Mouse (Mus musculus) urinary bladder, postnatal 10 days (tissue): Measurements from ENCODE around the gene Lrrc27.

Experiments
- DNase-seq: peaks from one replicate; pipeline ENCODE4 v3.0.0; 2022; ENCODE audit warnings: low spot score

Gene Lrrc27

DNA sequence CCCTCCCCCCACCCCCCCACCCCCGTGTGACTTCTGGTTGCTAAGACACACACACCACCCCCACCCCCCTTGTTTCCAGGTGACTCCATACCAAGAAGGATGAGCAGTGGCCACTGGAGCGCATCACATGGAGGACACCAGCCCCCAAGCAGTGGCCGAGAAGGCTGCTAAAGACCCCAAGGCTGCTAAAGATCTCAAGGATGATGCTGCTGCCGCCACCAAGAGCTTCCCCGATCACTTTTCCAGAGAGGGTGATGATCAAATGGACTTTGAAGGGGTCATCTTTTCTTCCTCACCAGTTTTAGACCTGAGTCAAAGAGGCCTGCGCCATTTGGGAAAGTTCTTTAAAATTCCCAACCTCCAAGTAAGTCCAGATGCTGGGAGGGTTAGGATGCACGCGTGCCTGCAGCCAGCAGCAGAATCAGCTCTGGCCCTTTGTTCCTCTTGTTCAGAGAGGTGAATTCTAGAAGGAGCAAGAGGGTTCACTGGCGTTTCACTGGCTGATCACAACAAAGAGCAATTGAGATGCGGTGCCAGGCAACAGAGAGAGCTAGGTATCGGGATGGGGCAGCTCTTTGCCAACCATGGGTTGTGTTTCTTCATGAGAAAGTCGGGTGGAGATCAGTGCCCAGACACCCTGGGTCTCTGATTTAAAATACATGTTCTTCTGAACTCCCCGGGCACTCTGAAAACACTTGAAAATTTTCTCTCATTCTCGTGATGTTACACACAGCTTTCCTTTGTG, 2.0 kb downstream of the Lrrc27 start:
- DNase-seq = no peak

DNA sequence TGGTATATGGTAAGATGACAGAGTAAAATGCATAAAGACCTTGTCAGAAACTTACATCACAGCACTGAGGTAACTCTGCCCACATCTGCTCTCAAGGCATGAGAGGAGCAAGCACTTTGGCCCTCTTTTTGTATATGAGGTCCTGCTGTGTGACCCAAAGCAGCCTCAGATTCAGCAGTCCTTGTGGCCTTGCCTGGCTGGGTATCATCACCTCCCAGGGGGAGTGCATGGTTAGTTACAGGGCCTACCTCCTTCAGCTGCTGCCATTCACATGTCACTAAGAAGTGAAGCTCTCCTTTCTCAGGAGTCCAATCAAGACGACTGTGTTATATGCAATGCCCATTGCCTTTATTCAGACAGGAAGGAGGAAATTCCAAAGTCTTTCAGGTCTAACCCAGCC, 2.7 kb downstream of the Lrrc27 start:
- no peak for DNase-seq

DNA sequence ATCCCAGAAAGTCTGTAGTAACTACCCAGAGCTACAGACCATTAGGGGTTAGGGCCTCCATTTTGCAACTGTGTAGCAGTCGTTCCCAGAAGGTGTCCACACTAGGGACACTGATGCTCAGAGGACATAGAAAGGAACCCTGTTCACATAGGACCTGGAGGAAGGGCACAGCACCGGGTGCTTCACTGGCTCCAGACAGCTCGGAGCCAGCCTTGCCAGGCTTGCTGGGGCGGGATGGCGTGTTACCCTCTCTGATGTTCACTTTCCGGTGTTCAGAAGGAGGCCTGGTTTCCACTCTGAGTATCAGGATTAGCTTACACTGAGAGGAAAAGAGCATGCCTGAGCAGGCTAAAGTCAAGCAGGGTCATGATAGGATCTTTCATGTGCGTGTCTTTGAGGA, 3.2 kb downstream of the Lrrc27 start:
- DNase-seq = no peak

DNA sequence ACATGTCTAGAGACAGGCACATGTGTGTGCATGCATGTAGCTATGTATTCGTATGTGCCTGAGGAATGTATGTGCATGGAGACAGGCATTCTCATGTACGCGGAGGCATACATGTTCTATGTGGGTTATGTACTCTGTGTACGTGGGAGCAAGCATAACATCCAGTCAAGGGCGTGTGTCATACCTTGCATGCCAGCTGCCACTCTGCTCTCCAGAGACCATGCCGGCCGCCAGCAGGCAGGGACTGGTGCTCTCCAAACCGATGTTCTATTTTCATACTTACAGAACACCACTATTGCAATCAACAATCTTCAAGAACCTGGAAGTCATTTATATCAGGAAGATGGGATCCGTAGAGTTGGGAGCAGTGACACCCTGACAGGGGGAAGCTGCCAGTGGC, 3.7 kb downstream of the Lrrc27 start:
- no peak for DNase-seq

DNA sequence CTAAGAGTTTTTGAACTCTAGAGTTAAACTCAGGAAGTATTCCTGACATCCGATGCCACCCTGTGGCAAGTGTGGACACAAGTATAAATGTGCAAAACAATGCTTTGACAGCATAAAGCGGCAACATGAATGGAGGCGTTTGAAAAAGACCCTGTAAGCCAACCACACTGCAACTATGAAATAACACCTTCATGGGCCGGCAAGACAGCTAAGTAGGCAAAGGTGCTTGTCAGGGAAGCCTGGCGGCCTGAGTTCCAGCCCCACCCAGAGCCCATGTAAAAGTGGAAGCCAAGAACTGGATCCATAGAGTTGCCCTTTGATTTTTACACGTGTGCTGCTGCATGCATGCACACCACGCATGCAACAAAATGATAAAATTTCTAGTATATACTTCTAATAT, 4.3 kb downstream of the Lrrc27 start:
- DNase-seq = no peak

DNA sequence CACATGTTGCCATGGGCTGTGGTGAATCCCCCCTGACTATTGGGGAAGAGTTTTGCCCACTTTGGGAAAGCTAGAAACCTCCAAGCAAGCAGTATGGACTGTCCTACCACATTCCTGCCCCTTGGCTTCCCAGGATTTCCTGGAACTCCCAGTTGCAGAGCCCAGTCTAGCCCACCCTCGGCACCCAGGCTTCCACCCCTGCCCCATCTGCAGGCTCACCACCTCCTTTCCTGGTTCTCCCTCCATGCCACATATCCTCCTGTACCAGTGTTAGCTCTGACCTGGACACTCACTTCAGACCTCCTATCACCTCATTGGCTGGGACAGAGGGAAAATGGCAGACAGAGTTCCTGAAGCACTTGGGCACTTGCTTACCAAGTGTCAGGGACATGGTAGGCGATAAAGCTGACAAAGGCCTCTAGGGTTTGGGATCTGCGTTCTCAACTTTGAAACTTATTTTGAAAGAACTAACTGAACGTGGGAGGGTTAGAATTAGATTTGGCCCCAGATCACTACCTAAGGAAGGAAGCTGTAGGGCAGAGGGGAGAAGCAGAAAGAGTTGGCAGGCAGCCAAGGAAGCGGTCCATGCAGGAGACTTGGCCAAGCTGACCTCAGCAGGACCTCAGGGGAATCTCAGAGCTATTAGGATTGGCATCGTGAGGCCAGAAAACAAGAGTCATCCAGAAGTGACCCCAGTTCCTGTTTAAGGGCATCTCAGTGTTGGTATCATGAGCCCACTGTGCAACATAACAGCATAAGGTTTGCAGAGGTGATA, 6.0 kb downstream of the Lrrc27 start:
- no peak for DNase-seq

DNA sequence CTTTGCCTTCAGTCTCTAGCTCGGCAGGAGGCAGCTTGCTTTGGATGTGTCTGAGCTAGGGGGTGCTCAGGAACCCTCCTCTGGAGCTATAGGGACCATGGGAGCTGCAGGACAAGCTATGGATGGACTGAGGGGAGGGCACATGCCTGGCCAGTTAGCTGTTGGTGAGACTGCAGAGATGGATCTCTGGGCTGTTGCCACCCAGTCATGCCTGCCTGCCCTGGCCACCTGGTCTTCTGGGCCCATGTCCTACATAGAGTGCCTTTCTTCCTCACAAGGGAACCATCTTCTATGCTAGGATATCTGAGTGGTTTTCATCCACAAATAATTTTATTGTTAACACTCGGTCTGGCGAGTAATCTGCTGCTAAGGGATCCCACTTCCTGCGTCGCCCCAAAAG, 6.7 kb downstream of the Lrrc27 start:
- no peak for DNase-seq

DNA sequence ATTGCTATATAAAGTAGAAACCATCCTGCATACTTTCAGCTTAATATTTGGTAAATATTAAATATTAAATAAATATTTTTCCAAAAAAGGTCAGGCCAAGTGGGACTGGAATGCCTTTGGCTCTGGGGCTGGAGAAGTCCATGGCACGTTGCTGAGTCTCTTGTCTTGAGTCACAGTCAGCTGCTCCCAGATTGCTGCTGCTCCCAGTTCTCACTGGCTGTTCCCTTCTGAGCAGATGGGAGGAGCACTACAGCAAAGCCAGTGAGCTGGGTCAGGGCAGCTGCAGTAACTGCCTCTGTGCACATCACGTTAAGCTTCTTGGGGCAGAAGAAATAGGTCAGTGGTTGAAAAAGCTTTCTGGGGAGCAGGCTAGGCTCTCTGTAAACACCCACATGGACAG, 7.5 kb downstream of the Lrrc27 start:
- DNase-seq = no peak

DNA sequence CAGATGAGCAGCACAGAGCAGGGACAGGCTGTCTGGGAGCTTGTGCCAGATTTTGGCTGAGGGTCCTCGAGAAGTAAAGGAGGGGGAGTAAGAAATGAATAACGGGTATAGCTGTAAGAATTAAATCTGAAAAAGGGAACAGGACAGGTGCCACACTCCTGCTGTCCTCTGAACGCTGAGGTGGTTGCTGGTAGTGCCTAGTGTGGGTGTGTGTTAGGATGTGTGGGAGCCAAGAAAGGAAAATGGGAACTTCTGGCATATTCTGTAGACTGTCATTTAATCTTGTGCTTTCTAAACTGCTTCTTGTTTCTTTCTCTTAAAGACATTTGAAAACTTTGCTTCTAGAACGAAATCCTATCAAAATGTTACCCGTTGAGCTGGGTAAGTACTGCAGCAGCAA, 8.3 kb downstream of the Lrrc27 start:
- no peak for DNase-seq

DNA sequence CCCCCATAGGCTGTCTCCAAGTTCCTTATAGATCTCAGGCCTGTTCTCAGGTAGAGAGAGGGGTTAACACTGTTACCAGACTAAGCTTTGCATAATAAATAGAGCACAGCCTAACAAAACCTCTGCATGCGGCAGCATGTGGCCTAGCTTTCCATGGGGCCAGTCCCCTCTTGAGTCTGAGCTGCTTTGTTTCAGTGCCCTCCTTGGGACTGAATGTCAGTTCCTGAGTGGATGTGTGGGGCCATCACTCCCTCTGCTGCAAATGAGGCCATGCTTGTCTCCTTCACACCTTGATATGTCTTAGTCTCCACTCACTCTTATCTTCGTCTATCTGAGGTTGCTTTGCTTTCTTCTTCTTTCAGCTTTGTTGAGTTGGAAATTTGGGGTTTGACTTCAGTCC, 9.1 kb downstream of the Lrrc27 start:
- DNase-seq = no peak

DNA sequence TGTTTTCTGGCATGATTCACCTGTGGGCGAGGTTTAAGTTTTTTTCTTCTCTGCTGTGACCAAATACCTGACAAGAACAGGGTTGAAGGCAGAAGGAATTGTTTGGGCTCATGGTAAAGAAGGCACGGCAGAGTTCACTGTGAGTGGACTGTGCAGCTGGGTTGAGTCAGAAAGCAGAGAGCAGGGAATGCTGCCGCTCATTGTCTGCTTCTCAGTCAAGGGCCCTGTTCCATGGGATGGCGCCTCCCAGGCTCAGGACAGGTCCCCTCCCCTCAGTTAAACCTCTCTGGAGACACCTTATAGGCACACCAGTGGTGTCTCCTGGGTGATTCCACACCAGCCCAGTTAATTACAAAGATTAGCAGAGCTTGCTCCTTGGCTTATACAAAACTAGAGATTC, 9.6 kb downstream of the Lrrc27 start:
- DNase-seq = no peak

DNA sequence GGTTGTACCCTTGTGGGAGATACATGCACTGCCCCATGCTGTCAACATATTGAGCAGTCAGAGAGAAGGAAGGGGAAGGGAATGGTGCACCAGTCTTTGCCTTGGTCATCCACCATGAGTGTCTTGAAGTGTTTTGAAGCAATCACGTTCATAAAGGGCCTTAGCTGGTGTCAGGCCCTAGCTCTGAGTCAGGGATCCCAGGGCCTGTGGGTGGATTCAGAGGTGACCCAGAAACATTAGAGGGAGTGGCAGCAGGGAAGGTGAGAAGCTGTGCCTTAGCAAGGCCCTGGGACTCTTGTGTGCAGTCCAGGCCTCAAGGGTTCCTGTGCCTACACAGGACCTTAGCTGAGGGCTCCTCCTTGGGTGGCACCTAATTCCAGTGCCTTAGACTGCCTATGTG, 11.3 kb downstream of the Lrrc27 start:
- DNase-seq = no peak

DNA sequence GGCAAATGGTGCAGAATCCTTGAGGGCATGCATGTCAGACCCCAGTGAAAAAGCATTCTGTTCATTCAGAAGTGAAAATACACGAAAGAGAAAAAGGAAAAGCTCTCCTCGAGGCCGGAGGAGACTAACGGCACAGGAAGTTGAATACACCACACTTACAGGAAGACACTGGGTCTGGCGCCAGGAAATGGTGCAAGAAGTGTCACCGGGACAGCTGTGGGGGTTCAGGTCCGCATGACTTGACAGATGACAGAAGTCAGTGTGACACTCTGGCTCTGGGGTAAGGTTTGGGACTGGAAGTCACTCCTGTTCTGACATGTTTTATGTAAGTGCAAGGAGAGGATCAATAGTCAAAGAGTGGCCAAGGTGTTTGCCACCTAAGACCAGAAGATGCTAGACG, 11.9 kb downstream of the Lrrc27 start:
- no peak for DNase-seq

DNA sequence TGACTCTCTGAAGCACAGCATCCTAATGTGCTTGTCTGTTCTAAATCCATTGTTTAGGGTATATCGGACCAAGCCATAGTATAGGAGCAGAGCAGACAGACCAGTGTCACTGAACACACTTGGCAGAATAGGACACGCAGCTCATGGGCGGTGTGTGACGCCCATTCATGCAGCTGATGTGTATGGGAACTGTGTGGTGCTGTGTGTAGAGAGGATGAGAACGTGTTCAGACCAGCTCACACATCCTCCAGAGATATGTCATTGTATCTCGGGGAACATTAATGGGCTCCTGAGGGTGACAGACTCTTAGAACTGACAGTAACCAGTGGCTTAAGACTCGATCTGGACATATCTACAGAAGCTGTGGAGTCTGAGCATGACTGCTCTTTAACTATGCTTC, 13.6 kb downstream of the Lrrc27 start:
- DNase-seq = no peak

DNA sequence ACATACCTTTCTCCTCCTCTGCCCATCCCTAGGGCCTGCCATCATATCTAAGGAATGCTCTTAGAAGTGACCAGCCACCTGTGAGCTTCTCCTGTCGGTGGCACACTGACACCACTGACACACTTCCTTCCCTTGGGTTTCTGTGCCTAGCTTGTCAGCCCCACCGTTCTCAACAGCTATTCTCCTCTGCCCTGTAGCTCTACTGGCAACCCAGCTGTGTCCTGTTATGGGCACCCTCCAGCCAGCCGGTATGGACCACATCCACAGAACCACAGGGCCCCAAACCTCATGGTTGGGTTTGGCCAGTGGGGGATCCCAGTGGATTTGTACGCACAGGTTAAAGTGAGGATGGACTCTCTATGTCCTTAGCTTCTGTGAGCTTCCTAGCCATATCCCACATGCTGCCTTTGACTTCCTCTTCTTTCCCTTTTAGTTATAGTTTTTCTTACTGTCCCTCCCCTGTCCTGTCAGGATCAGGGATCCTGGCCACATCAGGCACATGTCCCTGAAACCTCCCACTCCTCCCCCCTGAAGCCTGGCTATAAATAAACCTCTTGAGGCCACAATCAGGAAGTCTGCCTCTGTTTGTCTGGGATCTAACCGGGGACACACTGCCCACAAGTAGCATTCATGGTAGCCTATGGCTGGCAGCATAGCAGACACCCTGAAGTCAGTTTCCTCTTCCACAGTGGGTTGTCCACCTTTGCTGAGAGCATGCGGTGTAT, 15.8 kb downstream of the Lrrc27 start:
- no peak for DNase-seq

DNA sequence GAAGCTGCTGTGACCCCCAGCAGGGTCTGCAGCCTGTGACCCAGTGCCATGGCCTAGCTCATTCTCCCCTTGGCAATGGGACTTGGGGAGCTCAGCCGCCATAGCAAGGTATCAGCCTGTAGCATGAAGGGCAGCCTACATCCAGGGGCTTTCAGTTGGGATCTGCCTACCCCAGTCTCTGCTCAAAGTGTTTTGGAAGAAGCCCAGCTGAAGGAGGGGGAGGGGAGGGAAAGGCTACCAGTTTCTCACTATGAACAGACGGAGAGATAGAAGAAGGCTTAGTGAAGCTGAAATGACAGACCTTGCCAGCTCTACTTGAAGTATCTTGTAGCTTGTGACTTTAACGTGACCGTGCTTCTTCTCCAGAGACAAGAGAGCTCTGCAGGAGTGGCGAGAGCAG, 17.0 kb downstream of the Lrrc27 start:
- DNase-seq = no peak

DNA sequence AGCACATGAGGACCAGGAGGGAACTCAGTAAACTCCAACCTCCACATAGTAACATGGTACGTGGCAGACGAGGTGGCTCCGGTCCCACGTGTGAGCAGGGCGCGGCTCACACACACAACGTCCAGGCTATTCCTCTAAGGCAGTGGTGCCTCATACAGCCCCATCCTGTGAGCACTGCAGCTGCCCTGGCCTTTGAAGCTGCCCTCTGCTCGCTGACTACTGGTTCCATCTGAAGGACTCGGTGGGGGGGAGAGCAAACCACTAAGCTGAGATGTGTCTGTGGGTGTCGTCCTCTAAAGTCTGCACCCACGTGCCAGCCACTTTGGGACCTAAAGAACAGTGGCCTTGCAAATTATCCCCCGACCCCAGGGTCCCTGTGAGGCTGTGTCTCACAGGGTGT, 17.5 kb downstream of the Lrrc27 start:
- no peak for DNase-seq

DNA sequence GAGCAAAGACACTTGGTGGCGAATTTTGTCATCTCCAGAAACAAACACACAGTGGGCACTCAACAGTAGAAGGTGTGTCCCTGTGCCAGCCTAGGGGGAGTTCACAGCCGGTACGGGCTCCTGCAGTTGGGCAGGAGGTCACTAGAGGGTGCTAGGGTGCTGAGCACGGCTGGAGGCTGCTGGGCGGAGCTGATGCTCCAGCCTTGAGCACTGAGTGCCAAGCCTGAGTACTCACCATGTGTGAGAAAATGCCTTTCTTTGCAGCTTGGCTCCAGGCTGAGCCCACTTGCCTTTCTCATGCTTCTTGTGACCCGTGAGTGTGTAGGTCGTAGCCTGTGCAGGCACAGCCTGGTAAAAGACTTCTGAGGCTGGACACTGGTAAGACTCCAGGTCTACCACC, 20.9 kb downstream of the Lrrc27 start:
- DNase-seq = peak; percentile 70

DNA sequence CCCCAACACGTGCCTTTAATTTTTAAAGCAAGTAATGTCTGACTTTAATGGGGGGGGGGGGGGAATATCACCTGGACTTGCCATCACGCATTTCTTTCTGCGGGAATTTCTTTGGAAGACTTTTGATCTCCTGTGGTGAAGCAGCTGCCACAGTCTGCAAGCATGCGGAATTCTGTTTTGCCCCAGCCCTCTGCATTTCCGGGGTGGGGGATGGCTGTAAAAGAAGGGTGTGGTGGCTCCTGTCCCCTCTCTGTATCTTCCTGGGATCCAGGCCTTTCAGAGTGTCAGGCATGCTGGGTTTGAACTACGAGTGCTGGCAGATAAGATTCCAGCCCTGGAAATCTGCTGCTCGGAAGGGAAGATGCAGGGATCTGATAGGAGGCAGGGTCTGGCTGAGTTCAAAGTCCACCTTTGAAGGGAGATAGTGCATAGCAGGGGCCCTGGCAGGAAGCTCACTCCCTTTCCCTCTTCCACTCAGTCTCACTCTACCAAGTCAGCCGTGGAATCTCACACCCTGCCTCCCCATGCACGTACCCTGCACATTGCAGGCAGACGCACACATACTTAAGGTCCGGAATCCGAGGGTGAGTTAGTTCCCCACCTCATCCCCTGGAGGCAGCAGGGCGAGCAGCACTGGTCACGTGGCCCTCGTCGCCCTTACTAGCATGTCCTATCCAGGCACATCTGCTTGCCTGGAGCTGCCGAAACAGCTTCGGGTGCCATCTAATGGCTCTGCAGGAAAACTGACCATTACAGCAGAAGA, 21.8 kb downstream of the Lrrc27 start:
- no peak for DNase-seq

DNA sequence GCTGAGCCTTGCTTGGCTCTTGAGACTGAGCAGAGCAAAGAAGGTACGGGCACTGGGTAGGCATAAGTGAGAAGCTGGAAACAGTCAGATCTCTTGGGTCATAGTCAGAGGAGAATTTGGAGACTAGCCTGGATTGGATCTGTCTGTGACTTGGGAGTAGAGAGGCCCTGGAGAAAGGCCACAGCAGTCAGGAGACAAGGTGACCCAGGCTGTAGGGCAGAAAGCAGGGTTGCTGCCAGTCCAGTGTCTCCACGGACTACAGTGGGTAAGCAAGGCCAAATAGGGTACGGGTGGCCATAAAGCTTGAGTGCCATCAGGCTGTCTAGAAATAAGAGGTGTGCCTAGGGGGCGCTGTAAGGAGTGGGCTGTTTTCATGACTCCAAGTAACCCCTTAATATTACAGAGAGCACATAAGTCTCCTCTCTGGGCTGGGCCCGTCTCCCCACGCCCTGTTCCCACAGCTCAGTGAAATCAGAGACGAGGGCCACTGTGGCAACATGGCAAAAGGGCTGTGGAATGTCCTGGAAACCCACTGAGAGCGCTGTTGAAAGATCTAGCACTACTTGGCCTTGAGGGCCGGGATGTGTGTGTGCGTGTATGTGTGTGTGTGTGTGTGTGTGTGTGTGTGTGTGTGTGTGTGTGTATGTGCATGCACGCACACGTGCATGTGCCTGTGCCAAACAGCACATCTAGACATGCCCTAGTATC, 23.0 kb downstream of the Lrrc27 start:
- no peak for DNase-seq

DNA sequence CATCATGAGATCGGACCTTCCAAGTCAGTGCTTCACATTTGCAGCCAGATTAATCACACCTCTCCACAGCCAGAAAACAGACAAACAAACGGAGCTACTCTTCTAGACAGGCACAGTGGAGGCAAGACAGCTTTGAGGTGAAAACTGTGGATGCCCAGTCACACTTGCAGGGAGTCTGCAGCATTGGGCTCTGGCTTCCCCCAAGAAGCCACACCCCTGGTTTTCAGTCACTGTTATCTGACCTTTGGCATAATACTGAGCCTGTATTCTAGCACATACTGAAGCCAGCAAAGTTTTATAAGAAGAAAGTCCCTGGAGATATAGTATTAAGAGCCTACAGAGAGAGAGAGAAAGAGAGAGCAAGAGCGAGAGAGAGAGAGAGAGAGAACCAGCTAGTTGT, 26.6 kb downstream of the Lrrc27 start:
- DNase-seq = no peak

DNA sequence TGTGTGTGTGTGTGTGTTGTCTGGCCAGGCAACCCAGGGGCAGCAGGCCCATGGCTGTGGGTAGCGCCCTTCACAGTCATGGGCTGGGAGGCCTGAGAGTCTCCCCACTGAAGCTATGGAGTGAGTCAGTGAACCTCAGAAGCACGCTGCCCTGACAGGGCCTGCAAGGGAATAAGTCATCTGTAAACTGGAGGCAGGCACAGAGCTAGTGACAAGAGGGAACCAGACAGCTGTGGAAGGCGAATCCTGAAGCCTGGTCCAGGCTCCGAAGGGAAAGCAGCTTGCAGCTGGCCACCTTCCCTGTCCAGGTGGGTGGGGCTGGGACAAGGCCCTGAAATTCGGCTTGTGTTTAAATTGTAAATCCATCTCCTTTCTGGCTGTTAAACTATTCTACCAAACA, 33.3 kb downstream of the Lrrc27 start:
- no peak for DNase-seq
